Mouse (Mus musculus): ENCODE measurements around the gene Defa25.
"Not testable (repeated sequence)": the region's sequence is repeated elsewhere in the genome, so short reads cannot be mapped to it uniquely, and the experiment has no call there.

Defa25 gene

DNA sequence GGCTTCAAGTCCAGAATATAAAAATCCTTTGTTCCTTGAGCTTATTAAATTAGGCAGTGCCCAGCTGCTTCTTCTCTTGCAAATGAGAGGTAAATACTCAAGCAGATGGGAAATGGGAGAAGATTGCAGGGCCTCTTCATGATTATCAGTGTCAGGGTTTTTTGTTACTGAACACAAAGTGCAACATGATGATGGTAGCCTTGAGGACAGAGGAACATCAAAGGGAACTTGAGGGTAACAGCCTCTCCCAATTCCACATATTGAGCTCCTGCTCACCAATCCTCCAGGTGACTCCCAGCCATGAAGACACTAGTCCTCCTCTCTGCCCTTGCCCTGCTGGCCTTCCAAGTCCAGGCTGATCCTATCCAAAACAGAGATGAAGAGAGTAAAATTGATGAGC is at the start of gene Defa25:
Gene Defa25 (plus strand): TSS at position 301 of the 400 bp plus-strand sequence.
- DNase-seq: not testable (repeated sequence)

DNA sequence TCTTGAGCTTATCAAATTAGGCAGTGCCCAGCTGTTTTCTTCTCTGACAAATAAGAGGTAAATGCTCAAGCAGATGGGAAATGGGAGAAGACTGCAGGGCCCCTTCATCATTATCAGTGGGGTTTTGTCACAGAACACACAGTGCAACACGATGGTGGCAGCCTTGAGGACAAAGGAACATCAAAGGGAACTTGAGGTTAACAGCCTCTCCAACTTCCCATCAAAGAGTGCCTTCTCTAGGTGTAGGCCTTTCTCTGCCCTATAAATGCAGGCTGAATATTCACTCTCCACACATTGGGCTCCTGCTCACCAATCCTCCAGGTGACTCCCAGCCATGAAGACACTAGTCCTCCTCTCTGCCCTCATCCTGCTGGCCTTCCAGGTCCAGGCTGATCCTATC is 29.5 kb upstream of the Defa25 start, which contains the start of gene Defa23:
Gene Defa23 (plus strand): TSS at position 301 of the 400 bp plus-strand sequence.
- DNase-seq: not testable (repeated sequence)

DNA sequence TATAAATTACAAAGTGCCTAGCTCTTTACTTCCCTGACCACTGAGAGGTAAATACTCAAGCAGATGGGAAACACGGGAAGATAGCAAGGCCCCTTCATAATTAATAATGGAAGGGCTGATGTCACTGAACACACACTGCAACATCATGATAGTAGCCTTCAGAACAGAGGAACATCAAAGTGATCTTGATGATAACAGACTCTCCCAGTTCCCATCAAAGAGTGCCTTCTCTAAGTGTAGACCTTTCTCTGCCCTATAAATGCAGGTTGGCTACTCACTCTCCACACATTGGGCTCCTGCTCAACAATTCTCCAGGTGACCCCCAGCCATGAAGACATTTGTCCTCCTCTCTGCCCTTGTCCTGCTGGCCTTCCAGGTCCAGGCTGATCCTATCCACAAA is 19.5 kb upstream of the Defa25 start, which contains the start of gene Defa35:
Gene Defa35 (plus strand): TSS at position 301 of the 400 bp plus-strand sequence.
- DNase-seq: not testable (repeated sequence)

DNA sequence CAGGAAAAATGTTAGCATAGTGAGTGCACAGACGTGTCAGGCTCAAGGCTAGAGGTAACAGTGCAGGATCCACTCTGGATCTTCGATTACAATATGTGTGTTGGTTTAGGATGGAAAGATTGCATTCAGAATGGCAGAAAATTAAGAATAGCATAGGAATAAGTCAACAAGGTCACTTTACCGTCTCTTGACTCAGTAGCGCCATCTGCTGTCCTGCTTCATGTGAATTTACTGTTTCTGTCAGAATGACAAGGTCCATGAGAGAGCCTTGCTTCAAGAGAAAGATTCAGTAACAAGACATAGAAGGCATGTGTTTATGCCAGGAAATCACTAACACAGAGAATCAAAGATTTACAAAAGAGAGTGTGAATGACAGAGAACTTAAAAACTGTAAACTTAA is 8.9 kb downstream of the Defa25 start:
- DNase-seq: no peak

DNA sequence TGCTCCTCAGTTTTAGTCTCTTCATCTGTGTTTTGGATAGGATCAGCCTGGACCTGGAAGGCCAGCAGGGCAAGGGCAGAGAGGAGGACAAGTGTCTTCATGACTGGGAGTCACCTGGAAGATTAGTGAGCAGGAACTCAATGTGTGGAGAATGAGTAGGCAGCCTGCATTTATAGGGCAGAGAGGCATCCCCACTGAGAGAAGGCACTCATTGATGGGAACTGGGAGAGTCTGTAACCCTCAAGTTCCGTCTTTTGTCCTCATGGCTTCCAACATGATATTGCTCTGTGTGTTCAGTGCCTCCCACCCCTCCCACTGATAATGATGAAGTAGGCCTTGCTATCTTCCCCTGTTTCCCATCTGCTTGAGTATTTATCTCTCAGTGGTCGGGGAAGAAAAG is 11.7 kb downstream of the Defa25 start, which contains the start of gene Gm14851:
Gene Gm14851 (minus strand): TSS at position 101 of the 400 bp plus-strand sequence.
- DNase-seq: not testable (repeated sequence)

DNA sequence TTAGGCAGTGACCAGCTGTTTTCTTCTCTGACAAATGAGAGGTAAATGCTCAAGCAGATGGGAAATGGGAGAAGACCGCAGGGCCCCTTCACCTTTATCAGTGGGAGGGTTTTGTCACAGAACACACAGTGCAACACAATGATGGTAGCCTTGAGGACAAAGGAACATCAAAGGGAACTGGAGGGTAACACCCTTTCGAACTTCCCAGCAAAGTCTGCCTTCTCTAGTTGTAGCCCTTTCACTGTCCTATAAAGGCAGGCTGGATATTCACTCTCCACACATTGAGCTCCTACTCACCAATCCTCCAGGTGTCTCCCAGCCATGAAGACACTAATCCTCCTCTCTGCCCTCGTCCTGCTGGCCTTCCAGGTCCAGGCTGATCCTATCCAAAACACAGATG is 50.1 kb downstream of the Defa25 start, which contains the start of gene Defa30:
Gene Defa30 (plus strand): TSS at position 301 of the 400 bp plus-strand sequence.
- not testable (repeated sequence) for DNase-seq
